Mouse (Mus musculus) thymus, adult 2 months (tissue): ENCODE results near the gene Mecr. TPM values are rescaled to one million over a fixed set of nuclear protein-coding genes. Genes with fewer than 3 reads are reported as not detected.

ENCODE experiments used
- DNase-seq: peaks from one replicate; pipeline ENCODE4 v3.0.0; 2021
- H3K27ac ChIP-seq: fragments of 200-500 bp; 2 replicates; pipeline ENCODE4 v1.5.1; 2012; ENCODE audit warnings: low read length, control low read depth; ENCODE audit not compliant: control insufficient read depth, insufficient read depth
- H3K27me3 ChIP-seq: fragments of 200-500 bp; 2 replicates; pipeline ENCODE4 v1.6.1; 2012; ENCODE audit warnings: mild to moderate bottlenecking, low read length, moderate library complexity, mixed read lengths; ENCODE audit not compliant: control insufficient read depth, insufficient read depth
- H3K36me3 ChIP-seq: fragments of 200-500 bp; 2 replicates; pipeline ENCODE4 v1.6.1; 2012; ENCODE audit warnings: mild to moderate bottlenecking, low read length, moderate library complexity; ENCODE audit not compliant: control insufficient read depth, insufficient read depth
- H3K4me1 ChIP-seq: fragments of 200-500 bp; replicated peaks from 2 replicates; pipeline ENCODE4 v1.6.1; 2012; ENCODE audit warnings: low read length; ENCODE audit not compliant: control insufficient read depth, insufficient read depth
- H3K4me3 ChIP-seq: fragments of 200-500 bp; 2 replicates; pipeline ENCODE4 v1.5.1; 2012; ENCODE audit warnings: mild to moderate bottlenecking, low read length, control low read depth, moderate library complexity; ENCODE audit not compliant: control insufficient read depth, insufficient read depth
- CTCF ChIP-seq: fragments of 200-500 bp; IDR thresholded peaks from 2 replicates; pipeline ENCODE4 v1.5.1; 2012; ENCODE audit warnings: mild to moderate bottlenecking, control low read depth, low read length, moderate library complexity, borderline replicate concordance; ENCODE audit not compliant: control insufficient read depth, poor library complexity, insufficient read depth; ENCODE audit errors: extremely low read depth
- POLR2A ChIP-seq: fragments of 200-500 bp; IDR thresholded peaks from 2 replicates; pipeline ENCODE4 v1.6.1; 2012; ENCODE audit warnings: mild to moderate bottlenecking, low read length, control low read depth, moderate library complexity; ENCODE audit not compliant: control insufficient read depth, poor library complexity, insufficient read depth; ENCODE audit errors: extremely low read depth
- WGBS: fragments of 180-500 bp; shearing (Covaris S2); methylation state at CpG from one replicate; pipeline ENCODE4 v1.1.7; 2018; 5-methylcytosine and 5-hydroxymethylcytosine counted together
- polyA plus RNA-seq: library from polyadenylated mRNA; depleted of rRNA; stranded (reverse); fragments of >200 nt; gene quantifications from 2 replicates; pipeline ENCODE4 v1.2.3, GENCODE M21; 2012

Gene Mecr
- polyA plus RNA-seq, 1 experiment = 26.4 TPM

GRCm38 (mm10) chr4:131805255-131805654 is 38.0 kb upstream of the Mecr start:
- Histone ChIP-seq H3K27ac (no peak overlapping the region), H3K4me3 (no peak overlapping the region), H3K36me3 (no peaks in the 10 kb centered on the region), H3K27me3 (no peaks in the 10 kb centered on the region), H3K4me1 (no peaks in the 10 kb centered on the region)
- WGBS = 68% methylated on average over 3 of the region's 3 CpGs
- no peak for TF ChIP-seq POLR2A
- no peak for TF ChIP-seq CTCF
- DNase-seq = no peak

GRCm38 (mm10) chr4:131812458-131812857 is 30.8 kb upstream of the Mecr start:
- DNase-seq = no peak
- Histone ChIP-seq H3K4me1 (no peaks in the 10 kb centered on the region), H3K27me3 (no peaks in the 10 kb centered on the region), H3K4me3 (no peak overlapping the region), H3K36me3 (no peaks in the 10 kb centered on the region), H3K27ac (no peak overlapping the region)
- no peak for TF ChIP-seq POLR2A
- TF ChIP-seq CTCF = no peak
- 94% methylated on average over 11 of the region's 11 CpGs for WGBS

- WGBS = 90% methylated on average over 7 of the region's 7 CpGs
- TF ChIP-seq CTCF (no peak), POLR2A (no peak)
These were observed 29.5 kb upstream of the Mecr start for GRCm38 (mm10) chr4:131813798-131814197.

GRCm38 (mm10) chr4:131814869-131815268 is 28.4 kb upstream of the Mecr start:
- Histone ChIP-seq H3K27ac (no peak overlapping the region), H3K4me1 (no peaks in the 10 kb centered on the region), H3K36me3 (no peaks in the 10 kb centered on the region), H3K27me3 (no peaks in the 10 kb centered on the region), H3K4me3 (no peak overlapping the region)
- no peak for TF ChIP-seq CTCF
- TF ChIP-seq POLR2A = no peak
- DNase-seq = no peak
- 89% methylated on average over 10 of the region's 10 CpGs for WGBS

More at GRCm38 (mm10) chr4:131813798-131814197, 29.5 kb upstream of the Mecr start:
- H3K36me3 ChIP-seq = no peaks in the 10 kb centered on the region
- H3K4me3 ChIP-seq = no peak overlapping the region
- H3K4me1 ChIP-seq = no peaks in the 10 kb centered on the region
- no peaks in the 10 kb centered on the region for H3K27me3 ChIP-seq
- H3K27ac ChIP-seq = no peak overlapping the region
- DNase-seq = no peak

- Histone ChIP-seq H3K4me1 (no peaks in the 10 kb centered on the region), H3K27ac (no peak overlapping the region), H3K27me3 (no peaks in the 10 kb centered on the region), H3K4me3 (no peak overlapping the region), H3K36me3 (no peaks in the 10 kb centered on the region)
- TF ChIP-seq CTCF = no peak
- TF ChIP-seq POLR2A = no peak
- no peak for DNase-seq
- WGBS = 86% methylated on average over 10 of the region's 10 CpGs
These were observed 27.5 kb upstream of the Mecr start for GRCm38 (mm10) chr4:131815774-131816173.

- WGBS = 92% methylated on average over 23 of the region's 23 CpGs
- DNase-seq = no peak
- Histone ChIP-seq H3K27ac (no peak overlapping the region), H3K4me1 (no peaks in the 10 kb centered on the region), H3K4me3 (no peak overlapping the region), H3K27me3 (no peaks in the 10 kb centered on the region), H3K36me3 (no peaks in the 10 kb centered on the region)
- TF ChIP-seq POLR2A = no peak
- no peak for TF ChIP-seq CTCF
These were observed 24.3 kb upstream of the Mecr start for GRCm38 (mm10) chr4:131818926-131819325.

- no peak for DNase-seq
- H3K27ac ChIP-seq = no peak overlapping the region
- H3K36me3 ChIP-seq = no peaks in the 10 kb centered on the region
- WGBS = 82% methylated on average over 16 of the region's 16 CpGs
- H3K4me3 ChIP-seq = no peak overlapping the region
- no peak for TF ChIP-seq POLR2A
- no peak for TF ChIP-seq CTCF
- no peaks in the 10 kb centered on the region for H3K27me3 ChIP-seq
- no peaks in the 10 kb centered on the region for H3K4me1 ChIP-seq
These were observed 22.0 kb upstream of the Mecr start for GRCm38 (mm10) chr4:131821161-131821731.
